In the genomic region with DNA sequence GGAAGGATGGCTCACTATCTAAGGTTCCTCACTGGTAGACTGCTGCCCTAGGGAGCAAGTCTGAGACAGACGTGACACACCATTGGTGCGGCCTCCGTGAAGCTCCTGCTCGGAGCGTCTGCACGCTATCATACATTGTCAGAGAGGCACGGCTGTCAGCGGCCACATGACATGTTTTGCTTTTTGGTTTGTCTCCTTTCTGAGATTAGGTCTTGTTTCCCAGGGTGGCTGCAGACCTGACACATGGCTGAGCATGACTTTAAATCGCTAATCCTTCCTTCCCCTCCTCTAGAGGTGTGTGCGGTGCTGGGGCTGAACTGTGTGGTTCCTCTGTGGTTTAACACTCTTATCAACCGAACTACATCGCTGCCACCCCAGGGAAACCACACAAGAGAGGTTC, we compare ENCODE assay signal across 8 mouse cellular contexts. TPM values are rescaled to one million over a fixed set of nuclear protein-coding genes. Genes with fewer than 3 reads are reported as not detected.
DNase-seq lines count a peak whose midpoint lies in the region; ATAC-seq lines count a peak whose summit lies in the region.

No protein-coding gene starts in this region.

- H3K27ac ChIP-seq in limb, embryonic 15.5 days, result no peak overlapping the region

- peaks cover 12% of the 10 kb centered on the region for H3K27me3 ChIP-seq in limb, embryonic 15.5 days
- no peaks in the 10 kb centered on the region for H3K27me3 ChIP-seq in splenic B cell, adult 2 months (ENCODE audit: control insufficient read depth, insufficient read depth, low read length, poor library complexity, severe bottlenecking)

- peaks cover 18% of the 10 kb centered on the region for H3K36me3 ChIP-seq in limb, embryonic 15.5 days
- H3K36me3 ChIP-seq in splenic B cell, adult 2 months (ENCODE audit: control insufficient read depth, insufficient read depth, low read length, poor library complexity, severe bottlenecking), result no peaks in the 10 kb centered on the region

- DNase-seq in adrenal gland, postnatal 25 days, result peak; percentile 20
- no peak for DNase-seq in adrenal gland, postnatal 10 days
- peak; percentile 32 to 39 for DNase-seq in spleen, postnatal 10 days (ENCODE audit: low spot score in 2 of 2)
- no peak for DNase-seq in spleen, postnatal 14 days (ENCODE audit: low spot score in 2 of 2)
- peak; percentile 43 for DNase-seq in splenic B cell, adult 2 months (ENCODE audit: low read depth, low spot score)
- DNase-seq in frontal cortex, adult 2 months (ENCODE audit: extremely low spot score in 1 of 2, low spot score in 1 of 2), result no peak
- DNase-seq in right cerebral cortex, postnatal 4 days, result no peak

- peak overlapping the region; percentile 89 for H3K4me3 ChIP-seq in limb, embryonic 15.5 days

- no peaks in the 10 kb centered on the region for H3K9me3 ChIP-seq in limb, embryonic 15.5 days

- H3K9ac ChIP-seq in limb, embryonic 15.5 days, result no peak overlapping the region

- no peak for ATAC-seq in limb, embryonic 15.5 days (ENCODE audit: insufficient number of reproducible peaks, low FRiP score, low TSS enrichment, low read depth)

- peak overlapping the region; percentile 64 for H3K4me2 ChIP-seq in limb, embryonic 15.5 days

- WGBS in limb, embryonic 15.5 days, result 74% methylated on average over 12 of the region's 12 CpGs

- peaks cover 22% of the 10 kb centered on the region for H3K4me1 ChIP-seq in limb, embryonic 15.5 days

RNA-seq across cellular contexts. Expression of a gene that starts 1.4 kb away (rescaled TPM):
- total RNA-seq in adrenal gland, postnatal 25 days (2021), result 16.3 and 17.7 TPM in 2 replicates
- 10 to 100 TPM; 11.4 to 15.4 TPM for total RNA-seq in adrenal gland, postnatal 10 days (2021)
- polyA plus RNA-seq in limb, embryonic 15.5 days (2015; fragmentation: Nextera tagmentation; extraction: Ambion mirVana), result 6.5 and 8.8 TPM in 2 replicates
- polyA plus RNA-seq in frontal cortex, adult 2 months (2012; rRNA removed), result 7.7 and 7.8 TPM in 2 replicates

RNA-seq across cellular contexts. Expression of a gene that starts 10.7 kb away (rescaled TPM):
- total RNA-seq in adrenal gland, postnatal 25 days (2021), result 1.4 and 1.5 TPM in 2 replicates
- total RNA-seq in adrenal gland, postnatal 10 days (2021), result 1 to 10 TPM; 1.4 to 1.6 TPM
- polyA plus RNA-seq in limb, embryonic 15.5 days (2015; fragmentation: Nextera tagmentation; extraction: Ambion mirVana), result 3.6 and 4.3 TPM in 2 replicates
- polyA plus RNA-seq in frontal cortex, adult 2 months (2012; rRNA removed), result 14.0 and 14.2 TPM in 2 replicates

RNA-seq across cellular contexts. Expression of a gene that starts 37.5 kb away (rescaled TPM):
- total RNA-seq in adrenal gland, postnatal 25 days (2021), result 35.8 and 43.9 TPM in 2 replicates
- total RNA-seq in adrenal gland, postnatal 10 days (2021), result 10 to 100 TPM; 40.5 to 46.3 TPM
- 74.8 and 76.2 TPM in 2 replicates for polyA plus RNA-seq in limb, embryonic 15.5 days (2015; fragmentation: Nextera tagmentation; extraction: Ambion mirVana)
- 106 TPM in 2 replicates for polyA plus RNA-seq in frontal cortex, adult 2 months (2012; rRNA removed)

RNA-seq across cellular contexts. Expression of a gene that starts 37.6 kb away (rescaled TPM):
- 9.5 and 10.1 TPM in 2 replicates for total RNA-seq in adrenal gland, postnatal 25 days (2021)
- 10 to 100 TPM in 1 of 2 experiments, 1 to 10 TPM in 1; 8.9 to 10.3 TPM for total RNA-seq in adrenal gland, postnatal 10 days (2021)
- 3.2 and 3.8 TPM in 2 replicates for polyA plus RNA-seq in limb, embryonic 15.5 days (2015; fragmentation: Nextera tagmentation; extraction: Ambion mirVana)
- 27.6 and 29.4 TPM in 2 replicates for polyA plus RNA-seq in frontal cortex, adult 2 months (2012; rRNA removed)

Comparison
In these comparisons a context has a peak if more than half of its experiments do, and no peak if none do; other contexts are left out.
1. DNase-seq: peak in adrenal gland, postnatal 25 days (single experiment), spleen, postnatal 10 days (2 of 2) and splenic B cell, adult 2 months (single experiment); none in adrenal gland, postnatal 10 days (single experiment), spleen, postnatal 14 days (0 of 2), frontal cortex, adult 2 months (0 of 2) and right cerebral cortex, postnatal 4 days (single experiment).